Mouse (Mus musculus) kidney, adult 2 months (tissue): ENCODE measurements around the gene Cnga4.

Experiments
- CTCF ChIP-seq: fragments of 200-500 bp; conservative IDR thresholded peaks from 2 replicates; pipeline ENCODE4 v1.5.1; 2011; ENCODE audit warnings: low read depth, mild to moderate bottlenecking, control low read depth, low read length, moderate library complexity, mixed read lengths; ENCODE audit not compliant: insufficient read depth, insufficient read length
- POLR2A ChIP-seq: fragments of 200-500 bp; IDR thresholded peaks from one replicate; pipeline ENCODE4 v1.6.1; 2011; ENCODE audit warnings: low read depth, low read length, control low read depth

DNA sequence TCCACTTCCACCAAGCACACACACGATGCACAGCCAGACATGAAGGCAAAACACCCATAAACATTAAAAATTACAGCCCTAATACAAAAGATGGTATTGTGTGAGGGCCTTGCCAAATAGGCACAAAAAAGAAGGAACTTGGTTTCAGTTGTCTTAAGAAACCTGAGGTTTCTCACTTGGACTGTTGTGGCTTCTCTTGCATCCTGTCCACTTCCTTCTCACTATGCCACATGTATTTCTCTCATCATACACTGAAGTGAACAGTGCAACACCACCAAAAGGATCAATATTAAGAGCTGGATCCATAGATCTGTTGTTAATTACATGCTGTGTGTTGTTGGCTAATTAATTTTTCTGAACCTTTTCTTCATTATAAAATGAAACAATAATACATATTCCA lies 31.5 kb upstream of the Cnga4 start:
- TF ChIP-seq POLR2A, result no peak
- no peak for TF ChIP-seq CTCF
